Mouse (Mus musculus) CH12.LX (cell line): Measurements from ENCODE around the gene Fah. TPM values are rescaled to one million over a fixed set of nuclear protein-coding genes. Genes with fewer than 3 reads are reported as not detected.

Source experiments
- DNase-seq: peaks from one replicate; pipeline ENCODE4 v3.0.0-alpha.2; 2013; ENCODE audit errors: extremely low read depth
- H3K27ac ChIP-seq: 2 replicates; pipeline ENCODE4 v1.5.1; 2012; ENCODE audit warnings: low read depth, mild to moderate bottlenecking, control low read depth, moderate library complexity; ENCODE audit not compliant: insufficient read depth
- H3K27me3 ChIP-seq: replicated peaks from 2 replicates; pipeline ENCODE3; 2012; ENCODE audit warnings: inconsistent platforms
- H3K36me3 ChIP-seq, 2 experiments: replicated peaks in 1 of 2; 2 replicates each; pipeline versions ENCODE3 to v1.6.1; 2012; ENCODE audit warnings: inconsistent platforms in 1 of 2, low read length in 1 of 2, mild to moderate bottlenecking in 1 of 2, mixed read lengths in 1 of 2, moderate library complexity in 1 of 2; ENCODE audit not compliant: control insufficient read depth in 1 of 2, insufficient read depth in 1 of 2
- H3K4me1 ChIP-seq, 2 experiments: 2 replicates each; pipeline ENCODE4 v1.6.1; 2012; ENCODE audit warnings: inconsistent platforms in 1 of 2, moderate library complexity in 1 of 2; ENCODE audit not compliant: insufficient read depth in 2 of 2, control insufficient read depth in 1 of 2
- H3K4me2 ChIP-seq: 2 replicates; pipeline ENCODE4 v1.6.1; 2012; ENCODE audit warnings: low read depth, mild to moderate bottlenecking, control low read depth; ENCODE audit not compliant: poor library complexity, insufficient read depth, severe bottlenecking
- H3K4me3 ChIP-seq, 3 experiments: fragments of 150-350 bp in 1 of 3; sonication (generic) in 1 of 3; replicated peaks in 1 of 3; 2 replicates each; pipeline versions ENCODE3 to v1.5.1; 2011 to 2012; ENCODE audit warnings: low read depth in 2 of 3, low read length in 2 of 3, mild to moderate bottlenecking in 2 of 3, moderate library complexity in 2 of 3, control low read depth in 1 of 3, improper control_type of control experiment in 1 of 3, inconsistent platforms in 1 of 3, mixed read lengths in 1 of 3; ENCODE audit not compliant: poor library complexity in 1 of 3
- H3K79me2 ChIP-seq: replicated peaks from 2 replicates; pipeline ENCODE4 v1.6.1; 2012; ENCODE audit warnings: mild to moderate bottlenecking, moderate library complexity; ENCODE audit not compliant: control insufficient read depth, poor library complexity, insufficient read depth, severe bottlenecking; ENCODE audit errors: extremely low read depth
- H3K9ac ChIP-seq: 2 replicates; pipeline ENCODE4 v1.6.1; 2012; ENCODE audit warnings: low read depth, mild to moderate bottlenecking, control low read depth, moderate library complexity; ENCODE audit not compliant: insufficient read depth
- H3K9me3 ChIP-seq: replicated peaks from 2 replicates; pipeline ENCODE3; 2012; ENCODE audit warnings: low read length, inconsistent platforms, mixed read lengths
- BHLHE40 ChIP-seq: IDR thresholded peaks from 2 replicates; pipeline ENCODE4 v1.6.1; 2011; ENCODE audit warnings: mild to moderate bottlenecking, low read depth, low read length, improper control_type of control experiment
- CHD1 ChIP-seq: IDR thresholded peaks from 2 replicates; pipeline ENCODE4 v1.6.1; 2012; ENCODE audit warnings: low read depth, low read length, improper control_type of control experiment, inconsistent platforms
- E2F4 ChIP-seq: IDR thresholded peaks from 2 replicates; pipeline ENCODE4 v1.6.1; 2011; ENCODE audit warnings: low read depth, low read length, improper control_type of control experiment; ENCODE audit not compliant: insufficient replicate concordance
- ELF1 ChIP-seq: IDR thresholded peaks from 2 replicates; pipeline ENCODE4 v1.6.1; 2014; ENCODE audit warnings: low read depth, mild to moderate bottlenecking, inconsistent platforms, low read length, improper control_type of control experiment
- EP300 ChIP-seq: IDR thresholded peaks from 2 replicates; pipeline ENCODE4 v1.6.1; 2011; ENCODE audit warnings: low read length, improper control_type of control experiment
- ETS1 ChIP-seq: conservative IDR thresholded peaks from 2 replicates; pipeline ENCODE4 v1.6.1; 2012; ENCODE audit warnings: low read depth, mild to moderate bottlenecking, inconsistent platforms, low read length, improper control_type of control experiment, moderate library complexity
- GABPA ChIP-seq: IDR thresholded peaks from 2 replicates; pipeline ENCODE4 v1.6.1; 2012; ENCODE audit warnings: low read depth, low read length, improper control_type of control experiment, inconsistent platforms; ENCODE audit not compliant: insufficient replicate concordance
- HCFC1 ChIP-seq: IDR thresholded peaks from 2 replicates; pipeline ENCODE4 v1.6.1; 2012; ENCODE audit warnings: low read depth, mild to moderate bottlenecking, inconsistent platforms, low read length, improper control_type of control experiment
- IRF4 ChIP-seq: IDR thresholded peaks from 2 replicates; pipeline ENCODE4 v1.6.1; 2014; ENCODE audit warnings: low read depth, mild to moderate bottlenecking, inconsistent platforms, low read length, improper control_type of control experiment
- JUN ChIP-seq: IDR thresholded peaks from 2 replicates; pipeline ENCODE4 v1.6.1; 2011; ENCODE audit warnings: low read depth, mild to moderate bottlenecking, low read length, improper control_type of control experiment, moderate library complexity; ENCODE audit not compliant: insufficient read depth
- JUND ChIP-seq: conservative IDR thresholded peaks from 2 replicates; pipeline ENCODE4 v1.6.1; 2011; ENCODE audit warnings: low read depth, low read length, improper control_type of control experiment
- MAZ ChIP-seq: IDR thresholded peaks from 2 replicates; pipeline ENCODE4 v1.6.1; 2012; ENCODE audit warnings: low read depth, mild to moderate bottlenecking, inconsistent platforms, low read length, improper control_type of control experiment, moderate library complexity
- MEF2A ChIP-seq: IDR thresholded peaks from 2 replicates; pipeline ENCODE4 v1.6.1; 2014; ENCODE audit warnings: low read depth, mild to moderate bottlenecking, inconsistent platforms, low read length, improper control_type of control experiment, borderline replicate concordance
- NRF1 ChIP-seq: IDR thresholded peaks from 2 replicates; pipeline ENCODE4 v1.6.1; 2014; ENCODE audit warnings: low read depth, mild to moderate bottlenecking, inconsistent platforms, low read length, improper control_type of control experiment, moderate library complexity
- POLR2AphosphoS2 ChIP-seq: IDR thresholded peaks from 2 replicates; pipeline ENCODE4 v1.6.1; 2011; ENCODE audit warnings: low read depth, low read length, improper control_type of control experiment
- RCOR1 ChIP-seq: conservative IDR thresholded peaks from 2 replicates; pipeline ENCODE4 v1.6.1; 2012; ENCODE audit warnings: low read depth, mild to moderate bottlenecking, inconsistent platforms, low read length, improper control_type of control experiment
- SIN3A ChIP-seq: IDR thresholded peaks from 2 replicates; pipeline ENCODE4 v1.6.1; 2012; ENCODE audit warnings: low read length, improper control_type of control experiment, inconsistent platforms
- SMC3 ChIP-seq: IDR thresholded peaks from 2 replicates; pipeline ENCODE4 v1.6.1; 2011; ENCODE audit warnings: low read depth, low read length, improper control_type of control experiment
- TBP ChIP-seq: conservative IDR thresholded peaks from 2 replicates; pipeline ENCODE4 v1.6.1; 2011; ENCODE audit warnings: low read depth, low read length, improper control_type of control experiment
- TCF12 ChIP-seq: IDR thresholded peaks from 2 replicates; pipeline ENCODE4 v1.6.1; 2014; ENCODE audit warnings: low read depth, mild to moderate bottlenecking, inconsistent platforms, low read length, improper control_type of control experiment
- UBTF ChIP-seq: IDR thresholded peaks from 2 replicates; pipeline ENCODE4 v1.6.1; 2012; ENCODE audit warnings: low read depth, mild to moderate bottlenecking, inconsistent platforms, low read length, improper control_type of control experiment, moderate library complexity
- USF1 ChIP-seq: IDR thresholded peaks from 2 replicates; pipeline ENCODE4 v1.6.1; 2014; ENCODE audit warnings: low read depth, mild to moderate bottlenecking, inconsistent platforms, low read length, improper control_type of control experiment
- ZC3H11A ChIP-seq: IDR thresholded peaks from 2 replicates; pipeline ENCODE4 v1.6.1; 2012; ENCODE audit warnings: low read depth, mild to moderate bottlenecking, inconsistent platforms, low read length, improper control_type of control experiment
- ZNF384 ChIP-seq: IDR thresholded peaks from 2 replicates; pipeline ENCODE4 v1.6.1; 2012; ENCODE audit warnings: low read depth, low read length, improper control_type of control experiment, inconsistent platforms
- dilution Hi-C: fragments of 300-500 bp; cut with MboI; formaldehyde crosslinking; loops from 2 replicates; pipeline ENCODE4 v1.14.3; 2020; ENCODE audit warnings: low sequenced_read_pairs; ENCODE audit not compliant: extremely low pct_unique_long_range_greater_than_20kb, extremely low pct_ligation_motif_present
- in situ Hi-C: fragments of 300-500 bp; cut with MboI; formaldehyde crosslinking; loops from 3 replicates; pipeline ENCODE4 v1.14.3; 2019; ENCODE audit warnings: low sequenced_read_pairs, low pct_ligation_motif_present, low pct_unique_long_range_greater_than_20kb, mixed read lengths
- polyA plus RNA-seq: library from polyadenylated mRNA; unstranded; fragments of >175 nt; gene quantifications from 2 replicates; pipeline ENCODE4 v1.2.1, GENCODE M21; 2012; ENCODE audit warnings: low read depth; ENCODE audit not compliant: insufficient read length
- total RNA-seq, 2 experiments: library from RNA; depleted of rRNA; stranded (reverse); fragments of 300-350 nt in 1 of 2; fragments of >200 nt in 1 of 2; gene quantifications; 2 replicates each; pipeline ENCODE4 v1.2.3; 2012 to 2014

Fah gene
- total and polyA plus RNA-seq, 3 experiments, result 128 to 203 (median 167) TPM

GRCm38 (mm10) chr7:84586360-84587100 is 20.0 kb downstream of the Fah start:
- H3K4me2 ChIP-seq, result no peak overlapping the region
- H3K27me3 ChIP-seq, result no peaks in the 10 kb centered on the region
- peaks cover 58 to 89% of the 10 kb centered on the region in 2 experiments for H3K36me3 ChIP-seq
- no peak for DNase-seq
- dilution Hi-C loops (no loop called here), in situ Hi-C loops (no loop called here)
- H3K9me3 ChIP-seq, result no peaks in the 10 kb centered on the region
- H3K9ac ChIP-seq, result no peak overlapping the region
- no peak overlapping the region for H3K4me3 ChIP-seq
- H3K4me1 ChIP-seq, result peaks cover 14 to 67% of the 10 kb centered on the region in 2 experiments
- H3K27ac ChIP-seq, result no peak overlapping the region
- TF ChIP-seq ELF1 (no peak), HCFC1 (no peak), MAZ (no peak), ZNF384 (no peak), USF1 (no peak), MEF2A (no peak), IRF4 (no peak), CHD1 (no peak), TBP (no peak), BHLHE40 (no peak), E2F4 (no peak), RCOR1 (no peak), EP300 (no peak), NRF1 (no peak), JUND (no peak), GABPA (no peak), SMC3 (no peak)
- H3K79me2 ChIP-seq, result no peaks in the 10 kb centered on the region

- H3K9ac ChIP-seq, result no peak overlapping the region
- H3K79me2 ChIP-seq, result no peaks in the 10 kb centered on the region
- no peak overlapping the region for H3K4me2 ChIP-seq
- no peak for TF ChIP-seq MEF2A
- TF ChIP-seq CHD1, result no peak
- TF ChIP-seq TBP, result no peak
- no peak for TF ChIP-seq E2F4
- TF ChIP-seq SIN3A, result no peak
- no peak for TF ChIP-seq POLR2AphosphoS2
- no peak for TF ChIP-seq SMC3
- TF ChIP-seq TCF12, result no peak
- TF ChIP-seq ZC3H11A, result no peak
- no peak for TF ChIP-seq JUN
- TF ChIP-seq UBTF, result no peak
- no peak for TF ChIP-seq ETS1
- TF ChIP-seq EP300, result no peak
- no peak for TF ChIP-seq RCOR1
- TF ChIP-seq ELF1, result no peak
- dilution Hi-C loops, result no loop called here
- no peak overlapping the region for H3K27ac ChIP-seq
- no peak overlapping the region for H3K4me3 ChIP-seq
- H3K4me1 ChIP-seq, result peaks cover 6 to 53% of the 10 kb centered on the region in 2 experiments
- in situ Hi-C loops, result no loop called here
- no peaks in the 10 kb centered on the region for H3K27me3 ChIP-seq
- DNase-seq, result no peak
- no peaks in the 10 kb centered on the region for H3K9me3 ChIP-seq
- peaks cover 58 to 88% of the 10 kb centered on the region in 2 experiments for H3K36me3 ChIP-seq
Observed at GRCm38 (mm10) chr7:84585086-84585485, 21.4 kb downstream of the Fah start.
